Mouse (Mus musculus) C2C12 (cell line): ENCODE measurements around the gene Rpgrip1l. TPM values are rescaled to one million over a fixed set of nuclear protein-coding genes. Genes with fewer than 3 reads are reported as not detected.

Experiments used
- H3K27me3 ChIP-seq: one replicate; pipeline ENCODE4 v1.6.1; 2011; ENCODE audit not compliant: control insufficient read depth, insufficient read depth, insufficient read length
- H3K36me3 ChIP-seq: one replicate; pipeline ENCODE4 v1.6.1; 2011; ENCODE audit not compliant: control insufficient read depth, insufficient read depth
- H3K4me3 ChIP-seq: one replicate; pipeline ENCODE4 v1.5.1; 2011; ENCODE audit warnings: mild to moderate bottlenecking, control low read depth; ENCODE audit not compliant: poor library complexity, insufficient read depth, severe bottlenecking
- H3K79me2 ChIP-seq: one replicate; pipeline ENCODE4 v1.6.1; 2011; ENCODE audit not compliant: control insufficient read depth, insufficient read depth
- H3K79me3 ChIP-seq: one replicate; pipeline ENCODE4 v1.6.1; 2011; ENCODE audit warnings: low read depth, control low read depth
- H3ac ChIP-seq: one replicate; pipeline ENCODE3; 2011; ENCODE audit warnings: low read depth; ENCODE audit not compliant: control insufficient read depth, insufficient read length
- CEBPB ChIP-seq: IDR thresholded peaks from one replicate; pipeline ENCODE4 v1.6.1; 2011; ENCODE audit warnings: low read depth, mild to moderate bottlenecking, control low read depth, moderate library complexity
- CTCF ChIP-seq: IDR thresholded peaks from one replicate; pipeline ENCODE4 v1.5.1; 2011; ENCODE audit not compliant: control insufficient read depth, insufficient read depth, insufficient read length
- FOSL1 ChIP-seq: IDR thresholded peaks from one replicate; pipeline ENCODE4 v1.8.0; 2011; ENCODE audit warnings: mild to moderate bottlenecking, low read length; ENCODE audit not compliant: poor library complexity, insufficient read depth, severe bottlenecking
- MAX ChIP-seq: IDR thresholded peaks from one replicate; pipeline ENCODE4 v1.6.1; 2011; ENCODE audit warnings: mild to moderate bottlenecking, control low read depth
- MYOD1 ChIP-seq: IDR thresholded peaks from one replicate; pipeline ENCODE4 v1.6.1; 2011; ENCODE audit warnings: low read depth; ENCODE audit not compliant: control insufficient read depth, insufficient read length
- MYOG ChIP-seq: IDR thresholded peaks from one replicate; pipeline ENCODE4 v1.6.1; 2011; ENCODE audit not compliant: control insufficient read depth, insufficient read length; ENCODE audit errors: extremely low read depth
- USF1 ChIP-seq: IDR thresholded peaks from one replicate; pipeline ENCODE4 v1.6.1; 2011; ENCODE audit warnings: low read depth, mild to moderate bottlenecking, control low read depth, moderate library complexity
- polyA plus RNA-seq: library from polyadenylated mRNA; unstranded; fragments of >200 nt; fragmentation: generic; extraction: Trizol; gene quantifications from one replicate; pipeline ENCODE4 v1.2.1, GENCODE M21; 2012; ENCODE audit warnings: missing spikeins

Rpgrip1l gene
- polyA plus RNA-seq, 1 experiment: 1.8 TPM

DNA sequence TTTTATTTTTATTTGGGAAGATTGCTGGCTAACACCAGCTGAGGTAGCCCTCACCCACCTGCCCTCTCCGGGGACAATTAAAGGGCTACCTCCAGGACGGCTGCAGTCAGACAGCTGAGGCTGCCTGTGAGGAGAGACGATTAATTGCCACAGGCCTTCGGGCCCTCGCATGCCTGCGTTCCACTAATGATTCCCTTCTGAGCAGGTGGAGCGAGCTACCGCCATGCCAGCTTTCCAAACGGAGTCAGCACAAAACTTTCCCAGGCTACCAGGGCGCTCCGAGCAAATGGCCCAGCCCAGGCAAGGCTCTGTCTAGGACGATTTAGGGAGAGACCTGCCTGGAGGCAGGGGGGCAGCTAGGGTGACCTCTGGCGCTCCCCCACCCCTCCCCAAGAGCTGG is 141.5 kb downstream of the Rpgrip1l start:
- Histone ChIP-seq H3K36me3 (no peaks in the 10 kb centered on the region), H3ac (no peak overlapping the region), H3K27me3 (no peaks in the 10 kb centered on the region), H3K4me3 (no peak overlapping the region), H3K79me2 (no peaks in the 10 kb centered on the region), H3K79me3 (no peaks in the 10 kb centered on the region)
- TF ChIP-seq USF1 (no peak), MYOG (no peak), MYOD1 (no peak)

DNA sequence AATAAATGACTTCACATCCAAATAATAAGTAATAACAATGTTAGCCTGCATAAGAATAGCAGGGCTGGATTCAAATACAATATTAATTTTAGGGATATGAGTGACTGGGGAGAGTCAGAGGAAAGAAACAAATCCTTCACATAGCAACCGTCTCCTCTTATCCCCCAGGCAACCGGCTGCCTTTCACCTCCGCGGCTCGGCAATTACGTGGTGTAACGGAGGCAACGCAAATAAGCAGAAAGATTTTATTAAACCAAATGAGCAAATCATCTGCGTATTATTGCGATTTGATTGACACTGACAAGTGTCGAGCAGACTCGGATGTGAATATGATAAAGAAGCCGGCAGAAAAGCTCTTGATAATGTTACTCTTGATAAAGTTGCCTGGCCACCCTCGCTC is 142.1 kb downstream of the Rpgrip1l start:
- no peaks in the 10 kb centered on the region for H3K79me3 ChIP-seq
- H3K36me3 ChIP-seq: no peaks in the 10 kb centered on the region
- H3ac ChIP-seq: no peak overlapping the region
- TF ChIP-seq FOSL1: no peak
- TF ChIP-seq CTCF: no peak
- no peak for TF ChIP-seq MYOD1
- no peak for TF ChIP-seq MYOG
- TF ChIP-seq MAX: no peak
- TF ChIP-seq USF1: no peak
- no peak for TF ChIP-seq CEBPB
- H3K27me3 ChIP-seq: no peaks in the 10 kb centered on the region
- no peaks in the 10 kb centered on the region for H3K79me2 ChIP-seq
- H3K4me3 ChIP-seq: no peak overlapping the region

DNA sequence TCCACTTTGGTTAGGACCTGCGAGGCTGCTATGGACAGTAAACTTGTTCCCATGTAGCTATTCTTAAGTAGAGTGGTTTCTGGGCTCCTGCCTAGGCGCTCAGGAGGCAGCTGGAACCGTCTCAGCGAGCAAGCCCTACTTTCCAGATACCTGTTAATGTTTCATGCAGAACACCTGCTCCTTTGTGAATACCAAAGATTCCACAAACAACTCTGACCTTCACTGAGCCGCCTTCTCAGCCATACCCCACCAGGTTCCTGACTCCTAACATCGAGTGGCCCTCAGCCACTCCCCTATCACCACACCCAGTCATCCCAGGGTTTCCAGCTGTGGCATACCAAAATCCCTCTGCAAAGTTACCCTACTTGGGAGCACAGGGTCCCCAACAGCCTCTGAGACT is 142.9 kb downstream of the Rpgrip1l start:
- TF ChIP-seq MAX: no peak
- no peak for TF ChIP-seq CEBPB
- TF ChIP-seq MYOG: no peak
- no peaks in the 10 kb centered on the region for H3K27me3 ChIP-seq
- H3K79me2 ChIP-seq: no peaks in the 10 kb centered on the region
- H3ac ChIP-seq: no peak overlapping the region
- H3K79me3 ChIP-seq: no peaks in the 10 kb centered on the region
- H3K36me3 ChIP-seq: no peaks in the 10 kb centered on the region
- H3K4me3 ChIP-seq: no peak overlapping the region

Other genes starting within 250 kb of the Rpgrip1l start
- gene Rbl2, start 243.2 kb downstream of the Rpgrip1l start, polyA plus RNA-seq: 4.7 TPM
- gene Aktip, start 113.3 kb downstream of the Rpgrip1l start, polyA plus RNA-seq: 13.0 TPM
- 39.1 TPM for gene Fto, start 263 bp upstream of the Rpgrip1l start, polyA plus RNA-seq